Comparison of ENCODE assay signal across 25 mouse cellular contexts in genomic region chr2:75408016-75408415, GRCm38 (mm10).
A peak's percentile ranks its signal among the peaks of the same experiment; 100 is the strongest.
DNase-seq lines count a peak whose midpoint lies in the region; ATAC-seq and TF ChIP-seq lines count a peak whose summit lies in the region.
"Had no signal": no experiment of that assay in that cellular context is flagged by ENCODE, and none has a peak within 500 bp of the region (broad histone marks: within the 10 kb centered on the region; RNA-seq: fewer than 3 reads in every experiment).

No protein-coding gene starts in this region.

- 86% methylated on average over 2 of the region's 2 CpGs for WGBS in forebrain, embryonic 13.5 days
- WGBS in forebrain, embryonic 11.5 days, result 93% methylated on average over 2 of the region's 2 CpGs
- 68% methylated on average over 2 of the region's 2 CpGs for WGBS in forebrain, embryonic 15.5 days
- 92% methylated on average over 2 of the region's 2 CpGs for WGBS in forebrain, embryonic 12.5 days

- H3K4me2 ChIP-seq in forebrain, embryonic 13.5 days, result no peak overlapping the region
- H3K4me2 ChIP-seq in forebrain, embryonic 11.5 days (ENCODE audit: low read depth, low read length, severe bottlenecking), result no peak overlapping the region
- H3K4me2 ChIP-seq in forebrain, embryonic 15.5 days (replicated peaks), result no peak overlapping the region
- no peak overlapping the region for H3K4me2 ChIP-seq in forebrain, embryonic 12.5 days
- H3K4me2 ChIP-seq: embryonic facial prominence, embryonic 13.5 days; embryonic facial prominence, embryonic 15.5 days had no signal

- H3K9ac ChIP-seq in forebrain, embryonic 13.5 days, result no peak overlapping the region
- no peak overlapping the region for H3K9ac ChIP-seq in forebrain, embryonic 11.5 days (ENCODE audit: low read length)
- H3K9ac ChIP-seq in forebrain, embryonic 15.5 days (replicated peaks), result no peak overlapping the region
- H3K9ac ChIP-seq in forebrain, embryonic 12.5 days, result no peak overlapping the region
- H3K9ac ChIP-seq: embryonic facial prominence, embryonic 13.5 days; embryonic facial prominence, embryonic 15.5 days had no signal

- H3K4me3 ChIP-seq in forebrain, embryonic 13.5 days, result no peak overlapping the region
- no peak overlapping the region for H3K4me3 ChIP-seq in forebrain, embryonic 11.5 days (ENCODE audit: low read depth, low read length)
- no peak overlapping the region for H3K4me3 ChIP-seq in forebrain, embryonic 15.5 days
- no peak overlapping the region for H3K4me3 ChIP-seq in forebrain, embryonic 12.5 days (replicated peaks)
- H3K4me3 ChIP-seq in gastrocnemius, adult 2 months, result no peak overlapping the region
- H3K4me3 ChIP-seq: embryonic facial prominence, embryonic 13.5 days; embryonic facial prominence, embryonic 15.5 days; erythroblast, embryonic 14.5 days had no signal

- no peaks in the 10 kb centered on the region for H3K9me3 ChIP-seq in forebrain, embryonic 13.5 days (replicated peaks)
- H3K9me3 ChIP-seq in forebrain, embryonic 11.5 days (ENCODE audit: control insufficient read depth, low read length), result no peaks in the 10 kb centered on the region
- H3K9me3 ChIP-seq in forebrain, embryonic 15.5 days, result no peaks in the 10 kb centered on the region
- H3K9me3 ChIP-seq in forebrain, embryonic 12.5 days, result no peaks in the 10 kb centered on the region
- H3K9me3 ChIP-seq: embryonic facial prominence, embryonic 13.5 days; embryonic facial prominence, embryonic 15.5 days; G1E had no signal

- H3K27me3 ChIP-seq in forebrain, embryonic 13.5 days, result no peaks in the 10 kb centered on the region
- no peaks in the 10 kb centered on the region for H3K27me3 ChIP-seq in forebrain, embryonic 11.5 days (ENCODE audit: control insufficient read depth, insufficient read depth, low read length)
- no peaks in the 10 kb centered on the region for H3K27me3 ChIP-seq in forebrain, embryonic 15.5 days
- no peaks in the 10 kb centered on the region for H3K27me3 ChIP-seq in forebrain, embryonic 12.5 days
- H3K27me3 ChIP-seq: CH12.LX; embryonic facial prominence, embryonic 13.5 days; embryonic facial prominence, embryonic 15.5 days; Patski had no signal

- TF ChIP-seq POLR2A in brain, embryonic 14.5 days (IDR thresholded peaks at IDR 0.05; ENCODE audit: borderline replicate concordance, extremely low read depth, insufficient read depth, insufficient read length, poor library complexity, severe bottlenecking), result no peak

- intact Hi-C loops in gastrocnemius, adult 2 months (cut with DNase I), result no loop called here
- intact Hi-C loops in gastrocnemius, postnatal 14 days (cut with DNase I; ENCODE audit: low total_unique reads), result no loop called here

- DNase-seq in forebrain, embryonic 11.5 days (ENCODE audit: low spot score), result no peak
- no peak for DNase-seq in gastrocnemius, adult 2 months
- no peak for DNase-seq in gastrocnemius, postnatal 14 days
- peak; percentile 50 for DNase-seq in brain, embryonic 14.5 days (ENCODE audit: low read depth)
- DNase-seq: adrenal gland, adult 8-10 months; adrenal gland, postnatal 14 days; adrenal gland, postnatal 36 days; B cell, adult 2 months; cerebellum, adult 11 months; cerebellum, adult 18-20 months; cerebellum, adult 8-10 months; cerebellum, adult 9-11 months; cerebellum, postnatal 36 days; embryo, embryonic 11 days had no signal

- no peak for TF ChIP-seq CTCF in gastrocnemius, adult 2 months (IDR thresholded peaks at IDR 0.05)
- TF ChIP-seq CTCF in brain, embryonic 14.5 days (IDR thresholded peaks at IDR 0.05; ENCODE audit: borderline replicate concordance, extremely low read depth, insufficient read depth, insufficient read length), result no peak

- H3K4me1 ChIP-seq in forebrain, embryonic 13.5 days, result peaks cover 34% of the 10 kb centered on the region
- no peaks in the 10 kb centered on the region for H3K4me1 ChIP-seq in forebrain, embryonic 11.5 days (replicated peaks; ENCODE audit: control insufficient read depth, insufficient read depth, low read length)
- H3K4me1 ChIP-seq in forebrain, embryonic 15.5 days, result peaks cover 32% of the 10 kb centered on the region
- peaks cover 17% of the 10 kb centered on the region for H3K4me1 ChIP-seq in forebrain, embryonic 12.5 days
- H3K4me1 ChIP-seq: embryonic facial prominence, embryonic 13.5 days had no signal

- H3K27ac ChIP-seq in forebrain, embryonic 13.5 days, result peak overlapping the region; percentile 41
- no peak overlapping the region for H3K27ac ChIP-seq in forebrain, embryonic 11.5 days (ENCODE audit: low read depth, low read length)
- peak overlapping the region; percentile 68 for H3K27ac ChIP-seq in forebrain, embryonic 15.5 days (replicated peaks)
- H3K27ac ChIP-seq in forebrain, embryonic 12.5 days, result no peak overlapping the region
- H3K27ac ChIP-seq in gastrocnemius, adult 2 months, result peak overlapping the region; percentile 51; the same call in 1 of the 2 replicates
- H3K27ac ChIP-seq: embryonic facial prominence, embryonic 13.5 days; embryonic facial prominence, embryonic 15.5 days had no signal

- no peak for ATAC-seq in forebrain, embryonic 13.5 days
- no peak for ATAC-seq in forebrain, embryonic 11.5 days (replicated peaks; ENCODE audit: low FRiP score)
- 0 out of 2 replicates have a peak, but pooled peaks have one; percentile 24 for ATAC-seq in forebrain, embryonic 15.5 days (replicated peaks)
- ATAC-seq in forebrain, embryonic 12.5 days (ENCODE audit: low FRiP score), result no peak
- ATAC-seq: activated CD4-positive, CD25-positive, alpha-beta regulatory T cell, adult 4 months; CD4-positive, CD25-positive, alpha-beta regulatory T cell, adult 4 months; Patski had no signal

- H3K36me3 ChIP-seq in forebrain, embryonic 13.5 days (ENCODE audit: poor library complexity, severe bottlenecking), result no peaks in the 10 kb centered on the region
- H3K36me3 ChIP-seq in forebrain, embryonic 11.5 days (ENCODE audit: control insufficient read depth, insufficient read depth, low read length), result no peaks in the 10 kb centered on the region
- no peaks in the 10 kb centered on the region for H3K36me3 ChIP-seq in forebrain, embryonic 15.5 days
- no peaks in the 10 kb centered on the region for H3K36me3 ChIP-seq in forebrain, embryonic 12.5 days (replicated peaks)
- H3K36me3 ChIP-seq: embryonic facial prominence, embryonic 13.5 days; embryonic facial prominence, embryonic 15.5 days; G1E had no signal

Comparison
In these comparisons a context has a peak if more than half of its experiments do, and no peak if none do; other contexts are left out.
1. H3K27ac ChIP-seq: peak in forebrain, embryonic 13.5 days (single experiment), forebrain, embryonic 15.5 days (single experiment) and gastrocnemius, adult 2 months (single experiment); none in forebrain, embryonic 11.5 days (single experiment) and forebrain, embryonic 12.5 days (single experiment).